Mouse (Mus musculus) monocyte, adult 5-6 weeks (primary cell): ENCODE results near the gene Gm36028. TPM values are rescaled to one million over a fixed set of nuclear protein-coding genes. Genes with fewer than 3 reads are reported as not detected.

ENCODE experiments used
- ATAC-seq: fragments of 153-309, 156-312 bp; replicated peaks from 2 replicates; pipeline ENCODE4 v1.8.0; 2017; ENCODE audit warnings: mild to moderate bottlenecking; ENCODE audit not compliant: low TSS enrichment, insufficient number of reproducible peaks, severe bottlenecking, poor library complexity, low FRiP score
- total RNA-seq: library from RNA; stranded (forward); fragments of 200-1000, 200-491, 200-594 nt; gene quantifications from 3 replicates; pipeline ENCODE4 v1.2.3, GENCODE M21; 2017

Gene Gm36028
- total RNA-seq, result not detected in 3 replicates

- no peak for ATAC-seq
Observed at GRCm38 (mm10) chr16:37861029-37861428, at the start of gene Gm36028. Gm36028 (minus strand) TSS chr16:37861146.

- ATAC-seq, result no peak
Observed at GRCm38 (mm10) chr16:37906456-37906855, 45.5 kb upstream of the Gm36028 start.

GRCm38 (mm10) chr16:37901318-37901717, 40.4 kb upstream of the Gm36028 start:
- ATAC-seq, result no peak

DNA sequence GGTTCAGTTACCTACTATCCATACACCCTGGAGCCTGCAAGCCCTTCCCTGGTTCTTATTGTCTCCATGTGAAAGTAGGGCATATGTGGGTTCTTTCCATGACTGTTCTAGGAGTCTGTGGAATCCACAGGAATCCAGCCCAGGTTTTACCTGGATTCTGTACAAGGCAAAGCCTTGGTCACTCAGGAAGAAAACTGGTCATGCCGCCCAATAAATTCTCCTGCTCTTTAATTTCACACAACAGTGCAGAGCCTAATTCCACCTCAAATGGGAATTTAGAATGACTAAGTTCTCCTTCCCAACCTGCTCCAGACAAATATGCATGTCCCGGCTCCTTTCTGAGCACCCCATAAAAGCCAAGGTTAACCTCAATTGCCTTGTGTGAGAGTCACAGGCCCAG, 38.4 kb upstream of the Gm36028 start:
- no peak for ATAC-seq

DNA sequence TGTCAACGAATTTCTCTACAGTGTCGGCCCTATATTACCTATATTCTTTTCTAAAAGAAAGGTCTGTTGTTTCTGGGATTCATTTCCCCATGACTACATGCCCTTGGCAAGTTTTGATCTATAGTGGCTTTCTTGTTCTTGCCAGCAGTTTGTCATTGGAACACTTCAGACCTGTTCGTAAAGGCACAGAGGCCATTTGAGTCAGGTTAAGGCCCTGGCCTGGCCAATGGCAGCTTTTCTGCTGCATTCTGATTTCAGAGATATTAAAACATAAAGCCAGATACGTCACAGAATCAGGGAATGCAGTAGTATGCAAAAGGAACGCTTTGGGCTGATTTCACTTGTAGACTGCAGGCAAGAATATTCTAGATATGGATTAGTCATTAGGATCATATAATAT, 37.8 kb upstream of the Gm36028 start:
- ATAC-seq, result no peak

DNA sequence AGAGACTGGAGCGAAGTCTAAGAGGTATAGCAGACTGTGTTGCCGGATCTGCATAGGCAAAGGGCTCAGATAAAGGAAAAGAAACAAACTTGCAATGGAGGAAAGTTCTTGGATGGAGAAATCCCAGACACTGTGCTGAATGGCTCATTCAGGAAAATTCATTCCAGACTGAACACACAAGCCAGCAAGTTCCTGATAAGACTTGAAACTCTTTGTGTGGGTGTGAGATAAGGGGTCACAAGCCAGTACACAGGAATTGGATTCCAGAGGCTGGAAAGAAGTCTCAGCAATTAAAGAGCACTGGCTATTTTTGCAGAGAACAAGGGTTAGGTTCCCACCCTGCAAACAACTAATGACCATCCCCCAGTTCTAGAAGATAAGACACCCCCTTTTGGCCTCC, 33.0 kb upstream of the Gm36028 start:
- ATAC-seq, result no peak

DNA sequence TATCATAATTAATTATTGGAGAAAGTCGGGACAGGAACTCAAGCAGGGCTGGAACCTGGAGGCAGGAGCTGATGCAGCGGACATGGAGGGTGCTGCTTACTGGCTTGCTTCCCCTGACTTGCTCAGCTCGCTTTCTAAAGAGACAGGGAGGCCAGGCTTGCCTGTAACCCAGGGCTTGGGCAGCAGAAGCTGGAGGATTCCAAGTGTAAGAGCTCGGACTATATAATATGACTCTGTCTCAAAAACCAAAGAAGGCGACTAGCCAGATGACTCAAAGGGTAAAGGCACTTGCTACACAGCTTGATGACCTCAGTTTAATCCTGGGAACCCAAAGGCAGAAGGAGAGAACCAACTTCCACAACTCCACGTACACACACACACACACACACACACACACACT, 32.4 kb upstream of the Gm36028 start:
- ATAC-seq, result no peak

DNA sequence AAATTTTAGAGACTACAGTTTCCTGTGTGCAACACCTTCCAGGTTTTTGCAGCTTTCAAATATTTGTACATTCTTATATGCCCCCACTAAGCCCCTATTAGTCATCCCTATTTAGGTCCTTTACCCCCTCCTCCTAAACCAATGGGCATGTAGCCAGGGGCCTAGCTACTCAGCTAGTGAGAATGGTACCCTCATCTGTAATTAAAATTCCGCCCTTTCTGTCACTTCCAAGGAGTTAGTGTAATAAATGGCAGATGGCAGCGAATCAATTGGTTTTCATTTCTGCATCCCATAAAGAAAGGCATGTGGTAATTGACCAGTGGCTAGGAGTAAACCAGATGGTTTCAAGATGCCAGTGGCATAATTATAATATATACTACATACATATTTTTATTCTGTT, 31.7 kb upstream of the Gm36028 start:
- no peak for ATAC-seq

DNA sequence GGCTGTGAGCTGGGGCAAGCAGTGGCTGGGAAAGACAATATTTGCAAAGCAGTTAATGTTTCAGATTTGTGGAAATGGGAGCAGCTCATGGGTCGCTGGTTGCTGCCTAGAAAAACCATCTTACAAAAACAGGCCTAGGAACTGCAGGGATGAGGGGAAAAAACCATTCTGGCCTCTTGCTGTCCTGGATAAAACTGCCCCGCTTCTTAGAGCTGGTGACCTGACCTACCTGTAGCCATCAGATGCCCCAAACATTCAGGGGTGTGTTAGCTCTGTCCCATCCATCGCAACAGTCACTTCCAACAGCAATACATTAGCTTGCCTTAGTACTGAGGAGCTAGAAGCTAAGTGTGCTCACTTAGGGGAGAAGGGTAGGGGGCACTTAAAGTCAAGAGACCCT, 28.0 kb upstream of the Gm36028 start:
- ATAC-seq, result no peak

DNA sequence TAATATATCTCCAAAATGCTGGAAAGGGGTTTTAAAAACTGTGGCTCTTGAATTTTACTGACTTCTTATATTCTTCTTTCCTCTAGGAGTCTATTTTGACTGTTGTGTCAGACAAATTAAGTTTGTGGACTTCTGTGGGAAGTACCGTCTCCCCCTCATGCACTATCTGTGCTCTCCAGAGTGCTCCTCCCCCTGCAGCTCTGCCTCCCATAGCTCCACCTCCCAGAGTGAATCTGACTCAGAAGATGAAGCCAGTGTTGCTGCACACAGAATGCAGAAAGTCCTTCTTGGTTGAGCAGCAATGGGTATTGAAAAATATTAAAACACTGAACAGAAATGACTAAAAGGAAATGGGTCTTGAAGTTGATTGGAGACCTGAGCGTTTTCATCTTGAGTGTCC, 20.2 kb upstream of the Gm36028 start:
- no peak for ATAC-seq

GRCm38 (mm10) chr16:37879750-37880419, 18.9 kb upstream of the Gm36028 start:
- no peak for ATAC-seq

- no peak for ATAC-seq
Observed at GRCm38 (mm10) chr16:37878951-37879505, 18.1 kb upstream of the Gm36028 start.

- ATAC-seq, result no peak
Observed at GRCm38 (mm10) chr16:37877406-37877805, 16.5 kb upstream of the Gm36028 start.

DNA sequence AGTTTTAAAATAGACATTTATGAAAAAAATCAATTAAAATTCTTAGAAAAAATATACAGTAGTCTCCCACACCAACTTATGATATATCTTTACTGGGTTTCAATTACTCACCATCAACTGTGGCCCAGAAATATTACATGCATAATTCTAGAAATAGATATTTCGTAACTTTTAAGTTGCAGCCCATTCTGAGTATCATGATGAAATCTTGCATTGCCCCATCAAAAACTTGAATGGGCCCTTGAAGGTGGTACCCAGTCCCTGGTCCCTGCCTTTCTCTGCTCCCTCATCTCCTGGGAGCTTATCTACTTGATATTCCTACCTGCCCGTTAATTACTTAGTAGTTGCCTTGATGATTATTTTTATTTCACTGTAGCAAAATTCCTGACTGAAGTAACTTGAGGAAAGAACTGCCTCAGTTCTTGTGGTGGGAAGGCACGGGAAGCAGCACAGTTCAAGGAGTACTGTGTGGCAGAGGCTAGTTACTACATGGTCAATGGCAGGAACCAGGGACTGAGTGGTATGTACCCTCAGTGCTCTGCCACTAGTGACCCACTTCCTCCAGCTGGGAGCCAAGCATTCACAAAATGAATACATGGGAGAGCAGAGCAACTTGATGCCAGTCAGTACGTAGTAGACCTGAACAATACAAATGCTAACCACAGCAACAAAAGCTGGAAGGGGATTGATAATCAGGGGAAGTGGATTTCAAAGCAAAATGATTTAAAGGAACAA, 13.7 kb upstream of the Gm36028 start:
- ATAC-seq, result no peak

DNA sequence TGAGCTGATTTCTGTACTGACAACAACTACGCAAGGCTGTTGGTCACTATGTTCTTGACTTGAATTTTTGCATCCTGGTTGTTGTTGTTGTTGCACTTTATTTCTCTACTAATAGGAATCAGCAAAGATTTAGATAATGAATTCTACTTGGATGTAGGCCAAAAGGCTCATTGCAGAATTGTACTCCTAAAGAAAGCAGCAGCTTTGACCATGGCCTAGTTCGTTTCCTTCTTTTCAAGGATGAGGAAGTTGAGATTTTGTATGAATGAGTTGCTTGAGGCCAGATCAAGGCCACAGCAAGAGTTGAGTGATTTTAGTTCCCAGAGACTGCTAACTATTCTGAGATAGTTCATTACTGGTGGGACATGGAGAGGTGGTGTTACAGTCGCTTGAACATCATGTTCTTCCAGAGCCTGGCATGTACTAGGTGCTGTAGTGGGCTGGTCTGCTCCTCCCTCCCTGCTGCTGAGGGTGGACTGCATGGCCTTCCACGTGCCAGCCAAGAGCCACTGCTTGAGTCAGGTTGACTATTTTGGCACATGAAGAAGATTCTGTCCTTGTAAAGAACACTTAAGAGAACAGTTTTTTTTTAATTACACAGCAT, 10.3 kb upstream of the Gm36028 start:
- ATAC-seq, result 0 out of 2 replicates have a peak, but pooled peaks have one; percentile 8

- no peak for ATAC-seq
Observed at GRCm38 (mm10) chr16:37869470-37870231, 8.7 kb upstream of the Gm36028 start.

- no peak; the same call in 1 of the 2 replicates for ATAC-seq
Observed at GRCm38 (mm10) chr16:37868506-37869469, 7.8 kb upstream of the Gm36028 start.
